Mouse (Mus musculus) G1E (cell line): ENCODE data around the gene Cdx2.

ENCODE experiments used
- CTCF ChIP-seq: IDR thresholded peaks from 2 replicates; pipeline ENCODE4 v1.5.1; 2012; ENCODE audit warnings: low read depth, low read length, inconsistent platforms, mixed read lengths
- TAL1 ChIP-seq: conservative IDR thresholded peaks from 2 replicates; pipeline ENCODE4 v1.6.1; 2012; ENCODE audit warnings: low read depth, low read length, inconsistent platforms, mixed read lengths

DNA sequence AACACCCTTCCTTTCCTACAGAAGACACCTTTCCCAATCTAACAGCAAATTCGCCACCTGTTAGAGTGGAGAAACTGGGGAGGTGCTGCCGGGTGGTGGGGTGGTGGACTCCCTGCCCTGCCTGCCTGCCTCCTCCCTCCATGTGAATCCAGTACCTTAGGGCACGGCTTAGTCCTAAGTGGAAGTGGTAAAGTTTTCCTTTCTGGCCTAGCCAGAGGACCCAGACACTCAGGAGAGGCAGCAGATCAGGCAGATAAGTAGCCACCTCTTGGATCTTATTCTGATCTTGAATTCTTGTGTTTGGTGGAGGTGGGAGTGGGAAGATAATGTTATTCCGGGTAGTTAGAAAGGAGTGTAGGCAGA is 7.1 kb downstream of the Cdx2 start:
- no peak for TF ChIP-seq TAL1
- TF ChIP-seq CTCF, result no peak
